Mouse (Mus musculus): ENCODE measurements around the gene Cdc25a.

DNA sequence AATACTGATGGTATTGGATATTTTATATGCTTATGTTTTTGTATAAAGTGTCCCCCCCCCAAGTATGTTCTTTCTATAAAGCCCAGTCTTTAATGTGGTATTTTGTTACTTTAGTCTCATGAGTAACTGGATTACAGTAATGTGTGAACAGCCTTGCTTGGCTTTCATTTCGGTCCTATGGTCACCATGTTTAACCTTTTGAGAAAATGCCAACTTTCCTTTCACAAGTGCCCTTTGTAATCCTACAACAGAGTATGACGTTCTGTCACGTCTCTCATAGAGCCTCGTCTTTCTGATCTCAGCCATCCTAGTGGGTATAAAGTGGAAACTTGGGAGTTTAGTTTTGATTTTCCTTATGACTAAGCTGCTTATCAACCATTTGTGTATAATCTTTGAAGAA, 67.4 kb downstream of the Cdc25a start:
- TF ChIP-seq POLR2A (IDR thresholded peaks at IDR 0.05; ENCODE audit: insufficient read depth, low read depth, low read length) (no peak), CTCF (IDR thresholded peaks at IDR 0.05; ENCODE audit: insufficient read depth, low read depth, low read length) (no peak)

Measured in olfactory bulb, adult 2 months (tissue).